Mouse (Mus musculus) limb, embryonic 11.5 days (tissue): ENCODE measurements around the gene Ncan. TPM values are rescaled to one million over a fixed set of nuclear protein-coding genes. Genes with fewer than 3 reads are reported as not detected.

Experiments used
- ATAC-seq: fragments of 200-750 bp; cut with Nextera tagmentation; 2 replicates; pipeline ENCODE4 v1.8.0; 2017; ENCODE audit warnings: low read depth; ENCODE audit not compliant: insufficient number of reproducible peaks, low FRiP score, low TSS enrichment
- DNase-seq: peaks from one replicate; pipeline ENCODE4 v3.0.0-alpha.2; 2015; ENCODE audit warnings: low spot score
- H3K27ac ChIP-seq: fragments of 300-500 bp; sonication (generic); replicated peaks from 2 replicates; pipeline ENCODE4 v1.5.1; 2014; ENCODE audit warnings: low read depth, mild to moderate bottlenecking, low read length
- H3K27me3 ChIP-seq: fragments of 300-500 bp; sonication (generic); 2 replicates; pipeline ENCODE4 v1.6.1; 2014; ENCODE audit warnings: mild to moderate bottlenecking, low read length, mixed read lengths; ENCODE audit not compliant: control insufficient read depth, insufficient read depth
- H3K36me3 ChIP-seq: fragments of 300-500 bp; sonication (generic); 2 replicates; pipeline ENCODE4 v1.6.1; 2014; ENCODE audit warnings: mild to moderate bottlenecking, low read length, moderate library complexity, mixed read lengths; ENCODE audit not compliant: control insufficient read depth, insufficient read depth
- H3K4me1 ChIP-seq: fragments of 300-500 bp; sonication (generic); 2 replicates; pipeline ENCODE4 v1.6.1; 2014; ENCODE audit warnings: low read length, mixed read lengths; ENCODE audit not compliant: control insufficient read depth, insufficient read depth
- H3K4me2 ChIP-seq: fragments of 300-500 bp; sonication (generic); 2 replicates; pipeline ENCODE4 v1.6.1; 2014; ENCODE audit warnings: low read depth, mild to moderate bottlenecking, moderate library complexity; ENCODE audit not compliant: severe bottlenecking
- H3K4me3 ChIP-seq: fragments of 300-500 bp; sonication (generic); 2 replicates; pipeline ENCODE4 v1.5.1; 2014; ENCODE audit warnings: low read depth, low read length
- H3K9ac ChIP-seq: fragments of 300-500 bp; sonication (generic); 2 replicates; pipeline ENCODE4 v1.6.1; 2014; ENCODE audit warnings: mild to moderate bottlenecking, low read length
- H3K9me3 ChIP-seq: fragments of 300-500 bp; sonication (generic); 2 replicates; pipeline ENCODE4 v1.6.1; 2016; ENCODE audit warnings: low read length; ENCODE audit not compliant: control insufficient read depth
- WGBS: fragments of 180-500 bp; shearing (Covaris S2); extraction: QIAGEN DNeasy Blood & Tissue Kit; methylation state at CpG from one replicate; pipeline ENCODE4 v1.1.7; 2014; 5-methylcytosine and 5-hydroxymethylcytosine counted together
- polyA plus RNA-seq: library from polyadenylated mRNA; unstranded; fragments of >200 nt; fragmentation: Nextera tagmentation; extraction: Ambion mirVana; gene quantifications from 2 replicates; pipeline ENCODE4 v1.2.1, GENCODE M21; 2014

Gene Ncan
- polyA plus RNA-seq, 1 experiment from 2014 or later, result 0.60 TPM

DNA sequence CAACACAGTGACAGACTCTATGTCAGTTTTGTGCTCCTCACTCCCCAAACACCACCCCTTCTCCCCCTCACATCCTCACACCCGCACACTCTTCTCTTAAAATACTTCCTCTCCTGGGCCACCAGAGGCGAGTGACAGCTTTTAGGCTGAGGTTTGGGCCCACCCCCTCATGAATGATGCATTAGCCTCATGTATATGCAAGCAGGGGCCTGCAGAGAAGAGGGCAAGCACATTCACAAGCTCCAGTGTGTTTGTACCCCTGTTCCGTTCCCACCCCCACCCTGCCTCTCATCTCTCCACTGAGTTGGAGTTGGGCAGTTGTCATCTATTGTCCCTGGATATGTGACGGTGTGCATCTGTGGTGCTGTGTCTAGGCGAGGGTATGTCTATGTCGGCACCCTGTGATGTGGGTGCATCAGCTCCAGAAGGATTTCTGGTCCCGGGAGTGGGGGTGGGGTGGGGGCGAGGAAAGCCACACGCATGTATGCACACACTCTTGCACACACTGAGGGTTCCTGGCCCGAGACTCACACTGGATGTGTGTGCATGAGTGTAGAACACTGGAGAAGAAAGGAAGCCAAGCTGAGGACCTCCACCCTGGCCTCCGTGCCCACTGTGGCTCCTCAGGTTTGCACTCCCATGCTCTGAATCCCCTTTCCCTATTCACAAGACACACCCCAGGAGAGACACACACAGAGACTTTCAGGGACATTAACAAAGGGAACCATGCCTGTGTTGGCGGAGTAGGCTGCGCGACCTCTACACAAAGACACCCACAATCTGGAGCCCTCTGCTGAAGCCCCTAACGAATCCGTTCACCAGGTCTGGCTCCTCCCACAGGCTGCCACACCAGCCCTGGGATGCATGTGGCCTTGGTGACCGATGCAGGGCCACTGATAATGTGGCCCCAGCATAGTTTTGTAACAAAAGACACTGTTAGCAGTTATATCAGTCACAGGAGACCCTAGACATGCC lies 1.7 kb downstream of the Ncan start:
- 9% methylated on average over 17 of the region's 17 CpGs for WGBS
- H3K4me1 ChIP-seq, result no peaks in the 10 kb centered on the region
- peaks cover 47% of the 10 kb centered on the region for H3K27me3 ChIP-seq
- no peak overlapping the region for H3K4me3 ChIP-seq
- DNase-seq (no peak), ATAC-seq (no peak)
- no peak overlapping the region for H3K27ac ChIP-seq
- H3K9me3 ChIP-seq, result no peaks in the 10 kb centered on the region
- no peaks in the 10 kb centered on the region for H3K36me3 ChIP-seq
- no peak overlapping the region for H3K4me2 ChIP-seq
- H3K9ac ChIP-seq, result no peak overlapping the region

DNA sequence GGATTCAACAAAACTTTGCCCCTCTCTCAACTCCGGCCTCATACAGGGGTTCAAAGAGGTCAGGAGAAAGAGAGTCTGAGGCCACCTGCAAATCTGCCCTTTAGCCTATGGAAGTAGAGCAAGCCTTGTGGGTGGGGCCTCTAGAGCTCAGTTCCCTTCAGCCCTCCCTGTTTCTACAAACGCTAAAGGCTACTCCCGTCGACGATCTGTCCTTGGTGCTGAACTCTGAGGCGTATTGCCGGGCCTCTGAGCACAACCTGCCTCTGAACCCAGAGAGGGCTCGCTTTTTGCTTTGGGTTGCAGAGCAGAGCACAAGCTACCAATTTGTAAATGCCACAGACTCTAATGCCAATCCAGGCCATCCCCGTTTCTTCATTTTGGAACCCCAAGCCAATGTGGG lies 3.1 kb downstream of the Ncan start:
- H3K4me2 ChIP-seq, result no peak overlapping the region
- WGBS, result 6% methylated on average over 9 of the region's 9 CpGs
- H3K4me1 ChIP-seq, result no peaks in the 10 kb centered on the region
- peaks cover 61% of the 10 kb centered on the region for H3K27me3 ChIP-seq
- H3K36me3 ChIP-seq, result no peaks in the 10 kb centered on the region
- H3K4me3 ChIP-seq, result no peak overlapping the region
- no peak overlapping the region for H3K9ac ChIP-seq
- no peak for ATAC-seq
- peak; percentile 80 for DNase-seq
- no peak overlapping the region for H3K27ac ChIP-seq
- no peaks in the 10 kb centered on the region for H3K9me3 ChIP-seq

DNA sequence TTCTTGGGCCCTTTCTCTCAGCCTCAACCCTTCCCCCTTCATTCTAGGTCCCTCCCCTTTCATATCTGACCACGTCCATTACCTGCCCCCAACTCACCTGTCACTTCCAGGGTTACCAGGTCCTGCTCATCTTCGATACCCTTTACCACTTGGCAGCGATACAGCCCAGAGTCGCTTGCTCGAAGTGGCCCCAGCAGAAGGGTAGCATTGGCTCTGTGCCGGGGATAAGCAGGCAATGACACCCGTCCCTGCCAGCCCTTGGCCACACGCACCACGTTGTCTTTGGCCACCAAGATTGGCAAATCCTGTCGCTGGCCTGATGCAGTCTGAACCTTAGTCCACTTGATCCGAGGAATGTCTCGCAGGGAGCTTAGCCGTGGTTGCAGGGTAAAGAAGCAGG lies 5.8 kb downstream of the Ncan start:
- H3K9me3 ChIP-seq, result no peaks in the 10 kb centered on the region; the same call in 1 of the 2 replicates
- 69% methylated on average over 13 of the region's 13 CpGs for WGBS

DNA sequence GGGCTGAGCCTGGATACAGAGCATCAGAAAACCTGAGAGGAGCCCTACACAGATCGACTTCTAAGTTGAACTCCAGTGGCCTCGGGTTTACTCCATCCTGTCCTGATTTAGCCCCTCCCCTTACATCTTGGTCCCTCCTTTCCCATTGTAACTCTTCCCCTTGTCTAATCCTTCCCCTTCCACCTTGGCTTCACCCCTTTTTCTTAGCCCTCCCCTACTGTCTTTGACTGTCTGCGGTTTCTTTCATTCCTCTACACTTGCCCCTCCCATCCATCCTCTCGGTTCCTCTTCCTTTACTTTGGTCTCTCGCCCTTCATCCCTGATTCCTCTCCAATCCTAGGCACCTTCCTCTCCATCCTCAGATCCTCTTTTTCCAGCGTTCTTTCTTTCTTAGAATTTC lies 6.2 kb downstream of the Ncan start:
- no peak overlapping the region for H3K4me3 ChIP-seq
- H3K4me1 ChIP-seq, result no peaks in the 10 kb centered on the region
- H3K4me2 ChIP-seq, result no peak overlapping the region
- no peak overlapping the region for H3K9ac ChIP-seq
- peaks cover 75% of the 10 kb centered on the region for H3K27me3 ChIP-seq
- H3K27ac ChIP-seq, result no peak overlapping the region
- DNase-seq (no peak), ATAC-seq (no peak)
- H3K36me3 ChIP-seq, result no peaks in the 10 kb centered on the region
- no peaks in the 10 kb centered on the region; the same call in 1 of the 2 replicates for H3K9me3 ChIP-seq
- 26% methylated on average over 6 of the region's 6 CpGs for WGBS

More for the DNA sequence above, 5.8 kb downstream of the Ncan start:
- Histone ChIP-seq H3K4me2 (no peak overlapping the region), H3K4me1 (no peaks in the 10 kb centered on the region), H3K4me3 (no peak overlapping the region), H3K36me3 (no peaks in the 10 kb centered on the region), H3K27me3 (peaks cover 79% of the 10 kb centered on the region), H3K27ac (no peak overlapping the region), H3K9ac (no peak overlapping the region)
- ATAC-seq, result no peak
- no peak for DNase-seq

DNA sequence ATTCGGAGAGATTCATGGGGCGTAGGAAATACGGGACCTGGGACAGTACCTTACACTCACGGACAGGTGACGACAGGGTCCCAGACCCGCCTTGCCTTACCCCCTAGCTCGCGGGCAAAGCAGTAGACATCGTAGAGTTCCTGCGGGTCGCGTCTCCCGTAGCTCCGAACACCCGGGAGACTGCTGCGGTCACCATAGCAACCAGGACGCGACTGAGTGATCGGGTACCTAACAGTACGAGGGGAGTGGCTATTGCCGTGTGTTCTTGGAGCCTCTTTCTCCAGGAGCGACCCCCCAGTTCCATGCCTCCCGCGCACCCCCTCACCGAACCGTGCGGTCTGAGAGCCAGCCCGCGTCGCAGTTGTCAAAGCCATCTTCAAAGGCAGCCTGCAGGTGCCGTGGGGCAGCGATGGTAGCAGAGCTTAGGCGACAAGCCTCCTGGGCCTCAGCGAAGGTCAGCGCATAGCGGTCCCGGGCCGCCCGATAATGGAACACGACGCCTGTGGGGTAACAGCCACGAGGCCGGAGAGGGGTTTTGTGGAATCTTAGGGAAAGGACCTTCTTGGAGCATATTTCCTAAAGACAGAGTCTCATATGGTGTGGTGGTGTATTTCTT lies 8.2 kb downstream of the Ncan start:
- peak; percentile 36 for DNase-seq
- Histone ChIP-seq H3K27ac (no peak overlapping the region), H3K4me1 (no peaks in the 10 kb centered on the region), H3K9ac (no peak overlapping the region), H3K4me2 (peak overlapping the region; percentile 24; the same call in 1 of the 2 replicates), H3K36me3 (no peaks in the 10 kb centered on the region), H3K27me3 (peaks cover 62% of the 10 kb centered on the region), H3K9me3 (no peaks in the 10 kb centered on the region; the same call in 1 of the 2 replicates), H3K4me3 (0 out of 2 replicates have a peak overlapping the region, but pooled peaks have one; percentile 5)
- no peak for ATAC-seq
- WGBS, result 8% methylated on average over 43 of the region's 43 CpGs

DNA sequence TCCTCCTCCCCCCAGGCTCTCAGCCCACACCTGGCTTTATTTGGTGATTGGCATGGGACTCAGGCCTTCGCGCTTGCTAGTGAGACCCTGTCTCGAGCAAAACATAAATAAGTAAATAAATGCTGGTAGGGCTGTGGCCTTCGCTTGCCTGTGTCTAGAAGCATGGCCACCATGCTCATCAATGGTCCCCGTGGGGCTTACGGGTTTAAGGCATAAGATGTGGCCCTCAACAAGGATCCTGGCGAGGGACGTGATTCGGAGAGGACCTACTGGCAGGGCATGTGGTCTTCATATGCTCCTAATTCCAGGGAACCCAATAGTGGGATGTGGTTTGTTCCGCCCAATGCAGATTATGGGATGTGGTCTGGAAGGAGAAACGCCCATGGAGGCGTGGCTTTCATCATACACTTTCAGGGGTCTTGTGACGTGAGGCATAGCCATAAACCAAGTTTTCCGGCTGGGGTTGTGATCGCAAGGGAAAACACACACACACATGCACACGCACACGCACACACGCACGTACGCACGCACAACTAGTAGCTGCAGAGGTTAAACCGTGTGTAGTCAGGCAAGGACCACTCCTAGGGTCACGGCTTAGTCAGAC lies 9.4 kb downstream of the Ncan start:
- Histone ChIP-seq H3K4me2 (no peak overlapping the region), H3K4me1 (no peaks in the 10 kb centered on the region), H3K9me3 (no peaks in the 10 kb centered on the region; the same call in 1 of the 2 replicates), H3K27ac (no peak overlapping the region), H3K9ac (no peak overlapping the region), H3K4me3 (no peak overlapping the region), H3K36me3 (no peaks in the 10 kb centered on the region), H3K27me3 (peaks cover 56% of the 10 kb centered on the region)
- WGBS, result 42% methylated on average over 23 of the region's 23 CpGs
- DNase-seq, result no peak
- no peak for ATAC-seq

DNA sequence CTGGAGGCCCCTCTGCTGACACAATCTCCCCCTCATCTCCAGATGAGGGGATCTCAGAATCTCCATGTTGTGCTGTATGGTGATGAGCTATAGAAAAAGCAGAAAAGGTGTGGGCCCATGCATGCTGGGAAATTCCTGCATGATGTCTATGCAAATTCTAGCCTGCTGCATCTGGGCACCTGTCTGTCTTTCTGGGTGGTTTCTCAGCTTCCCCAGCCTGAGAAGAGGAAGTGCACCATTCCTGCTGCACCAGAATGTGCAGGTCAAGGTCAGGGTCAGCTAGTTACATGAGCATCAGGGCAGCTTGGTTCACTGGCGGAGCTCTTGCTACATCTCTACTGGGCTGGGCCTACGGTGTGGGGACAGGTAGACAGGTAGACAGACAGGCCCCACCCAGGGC lies 10.2 kb downstream of the Ncan start:
- ATAC-seq (no peak), DNase-seq (no peak)
- H3K9ac ChIP-seq, result no peak overlapping the region
- 96% methylated on average over 2 of the region's 2 CpGs for WGBS
- no peak overlapping the region for H3K4me3 ChIP-seq
- H3K36me3 ChIP-seq, result no peaks in the 10 kb centered on the region
- H3K27me3 ChIP-seq, result peaks cover 55% of the 10 kb centered on the region
- no peaks in the 10 kb centered on the region; the same call in 1 of the 2 replicates for H3K9me3 ChIP-seq
- H3K4me2 ChIP-seq, result no peak overlapping the region
- no peak overlapping the region for H3K27ac ChIP-seq
- H3K4me1 ChIP-seq, result no peaks in the 10 kb centered on the region

DNA sequence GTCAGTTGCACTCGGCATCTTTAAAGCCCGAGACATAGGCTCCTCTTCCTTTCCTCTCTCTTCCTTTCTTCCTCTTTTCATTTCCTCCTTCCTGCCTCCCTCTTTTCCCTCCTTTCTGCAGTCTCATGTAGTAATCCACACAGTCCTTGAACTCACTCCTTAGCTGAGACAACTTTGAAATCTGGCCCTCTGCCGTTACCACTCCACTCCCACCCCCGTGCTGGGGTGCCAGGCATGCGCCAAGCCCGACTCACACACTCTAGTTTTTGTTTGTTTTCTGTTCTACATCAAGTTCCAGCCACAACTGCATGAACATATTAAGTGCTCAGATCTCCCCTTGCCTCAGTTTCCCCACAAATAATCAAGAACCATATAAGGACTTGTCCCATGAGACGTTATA lies 15.8 kb downstream of the Ncan start:
- 79% methylated on average over 7 of the region's 7 CpGs for WGBS
- H3K27me3 ChIP-seq, result peaks cover 3% of the 10 kb centered on the region

More for the DNA sequence above, 15.8 kb downstream of the Ncan start:
- H3K27ac ChIP-seq, result no peak overlapping the region
- no peaks in the 10 kb centered on the region for H3K36me3 ChIP-seq
- H3K9ac ChIP-seq, result no peak overlapping the region
- DNase-seq (no peak), ATAC-seq (no peak)
- no peak overlapping the region for H3K4me3 ChIP-seq
- H3K4me2 ChIP-seq, result no peak overlapping the region
- H3K9me3 ChIP-seq, result no peaks in the 10 kb centered on the region
- H3K4me1 ChIP-seq, result no peaks in the 10 kb centered on the region
